Mouse (Mus musculus) MEL (cell line): ENCODE results near the gene Ngly1. TPM values are rescaled to one million over a fixed set of nuclear protein-coding genes. Genes with fewer than 3 reads are reported as not detected.

ENCODE experiments used
- DNase-seq: peaks from one replicate; pipeline ENCODE4 v3.0.0; 2011; ENCODE audit warnings: low read depth, low spot score
- H3K27ac ChIP-seq: 2 replicates; pipeline ENCODE4 v1.5.1; 2012; ENCODE audit warnings: low read depth, mild to moderate bottlenecking, control low read depth, low read length, moderate library complexity; ENCODE audit not compliant: control insufficient read depth
- H3K27me3 ChIP-seq, 2 experiments: fragments of 150-350 bp in 1 of 2; sonication (generic) in 1 of 2; 2 replicates each; pipeline ENCODE4 v1.6.1; 2012; ENCODE audit warnings: low read length in 2 of 2, mild to moderate bottlenecking in 2 of 2, improper control_type of control experiment in 1 of 2, moderate library complexity in 1 of 2; ENCODE audit not compliant: insufficient read depth in 2 of 2, control insufficient read depth in 1 of 2
- H3K36me3 ChIP-seq, 2 experiments: 2 replicates each; pipeline ENCODE4 v1.6.1; 2012 to 2014; ENCODE audit warnings: low read length in 2 of 2, improper control_type of control experiment in 1 of 2, inconsistent platforms in 1 of 2, mild to moderate bottlenecking in 1 of 2; ENCODE audit not compliant: insufficient read depth in 2 of 2, control insufficient read depth in 1 of 2
- H3K4me1 ChIP-seq, 2 experiments: fragments of 150-350 bp in 1 of 2; sonication (generic) in 1 of 2; 2 replicates each; pipeline ENCODE4 v1.6.1; 2012; ENCODE audit warnings: low read length in 2 of 2, improper control_type of control experiment in 1 of 2, mild to moderate bottlenecking in 1 of 2; ENCODE audit not compliant: insufficient read depth in 2 of 2, control insufficient read depth in 1 of 2
- H3K4me3 ChIP-seq, 2 experiments: fragments of 150-350 bp in 1 of 2; sonication (generic) in 1 of 2; 2 replicates each; pipeline ENCODE4 v1.5.1; 2012; ENCODE audit warnings: low read depth in 2 of 2, low read length in 2 of 2, mild to moderate bottlenecking in 2 of 2, moderate library complexity in 2 of 2, control low read depth in 1 of 2, improper control_type of control experiment in 1 of 2; ENCODE audit not compliant: control insufficient read depth in 1 of 2, insufficient read depth in 1 of 2
- H3K79me2 ChIP-seq: 2 replicates; pipeline ENCODE4 v1.6.1; 2012; ENCODE audit warnings: mild to moderate bottlenecking, low read length, moderate library complexity; ENCODE audit not compliant: control insufficient read depth, poor library complexity, insufficient read depth
- H3K9ac ChIP-seq: 2 replicates; pipeline ENCODE4 v1.6.1; 2012; ENCODE audit warnings: low read depth, mild to moderate bottlenecking, control low read depth, low read length, moderate library complexity; ENCODE audit not compliant: control insufficient read depth, poor library complexity, severe bottlenecking
- H3K9me3 ChIP-seq: fragments of 150-350 bp; sonication (generic); replicated peaks from 2 replicates; pipeline ENCODE4 v1.6.1; 2012; ENCODE audit warnings: mild to moderate bottlenecking, low read length, improper control_type of control experiment, moderate library complexity; ENCODE audit not compliant: insufficient read depth
- BHLHE40 ChIP-seq: IDR thresholded peaks from 2 replicates; pipeline ENCODE4 v1.6.1; 2012; ENCODE audit warnings: low read depth, mild to moderate bottlenecking, inconsistent platforms, low read length, improper control_type of control experiment, borderline replicate concordance
- CHD1 ChIP-seq: IDR thresholded peaks from 2 replicates; pipeline ENCODE4 v1.6.1; 2012; ENCODE audit warnings: low read depth, mild to moderate bottlenecking, inconsistent platforms, low read length, improper control_type of control experiment
- CHD2 ChIP-seq: IDR thresholded peaks from 2 replicates; pipeline ENCODE4 v1.6.1; 2011; ENCODE audit warnings: low read length, improper control_type of control experiment
- ELF1 ChIP-seq: IDR thresholded peaks from 2 replicates; pipeline ENCODE4 v1.6.1; 2014; ENCODE audit warnings: low read depth, mild to moderate bottlenecking, inconsistent platforms, low read length, improper control_type of control experiment, moderate library complexity
- EP300 ChIP-seq, 2 experiments: IDR thresholded peaks; 2 replicates each; pipeline ENCODE4 v1.6.1; 2011; ENCODE audit warnings: improper control_type of control experiment in 2 of 2, low read length in 2 of 2, low read depth in 1 of 2, mild to moderate bottlenecking in 1 of 2
- GATA1 ChIP-seq: IDR thresholded peaks from 2 replicates; pipeline ENCODE4 v1.6.1; 2011; ENCODE audit warnings: low read depth, low read length, improper control_type of control experiment
- JUND ChIP-seq: IDR thresholded peaks from 2 replicates; pipeline ENCODE4 v1.6.1; 2011; ENCODE audit warnings: low read depth, mild to moderate bottlenecking, improper control_type of control experiment, low read length
- MAFK ChIP-seq: IDR thresholded peaks from 2 replicates; pipeline ENCODE4 v1.6.1; 2011; ENCODE audit warnings: low read depth, mild to moderate bottlenecking, low read length, improper control_type of control experiment, borderline replicate concordance
- MEF2A ChIP-seq: IDR thresholded peaks from 2 replicates; pipeline ENCODE4 v1.6.1; 2014; ENCODE audit warnings: low read depth, mild to moderate bottlenecking, inconsistent platforms, low read length, improper control_type of control experiment; ENCODE audit not compliant: poor library complexity, insufficient replicate concordance, severe bottlenecking; ENCODE audit errors: extremely low read depth
- MXI1 ChIP-seq: IDR thresholded peaks from 2 replicates; pipeline ENCODE4 v1.6.1; 2011; ENCODE audit warnings: mild to moderate bottlenecking, low read depth, low read length, improper control_type of control experiment
- MYB ChIP-seq: IDR thresholded peaks from 2 replicates; pipeline ENCODE4 v1.6.1; 2011; ENCODE audit warnings: mild to moderate bottlenecking, low read depth, low read length, improper control_type of control experiment
- MYC ChIP-seq: IDR thresholded peaks from 2 replicates; pipeline ENCODE4 v1.6.1; 2011; ENCODE audit warnings: low read depth, mild to moderate bottlenecking, low read length, improper control_type of control experiment, moderate library complexity
- NELFE ChIP-seq: IDR thresholded peaks from 2 replicates; pipeline ENCODE4 v1.6.1; 2011; ENCODE audit warnings: low read depth, low read length, improper control_type of control experiment
- NRF1 ChIP-seq: IDR thresholded peaks from 2 replicates; pipeline ENCODE4 v1.6.1; 2014; ENCODE audit warnings: low read depth, mild to moderate bottlenecking, inconsistent platforms, low read length, improper control_type of control experiment, moderate library complexity; ENCODE audit not compliant: poor library complexity, insufficient read depth, severe bottlenecking
- POLR2A ChIP-seq, 2 experiments: IDR thresholded peaks; 2 replicates each; pipeline ENCODE4 v1.6.1; 2011 to 2012; ENCODE audit warnings: low read length in 2 of 2, mild to moderate bottlenecking in 2 of 2, control low read depth in 1 of 2, improper control_type of control experiment in 1 of 2, low read depth in 1 of 2, moderate library complexity in 1 of 2; ENCODE audit not compliant: control insufficient read depth in 1 of 2, insufficient read depth in 1 of 2, poor library complexity in 1 of 2
- POLR2AphosphoS2 ChIP-seq: IDR thresholded peaks from 2 replicates; pipeline ENCODE4 v1.6.1; 2011; ENCODE audit warnings: low read length, improper control_type of control experiment
- RCOR1 ChIP-seq: IDR thresholded peaks from 2 replicates; pipeline ENCODE4 v1.6.1; 2012; ENCODE audit warnings: low read depth, mild to moderate bottlenecking, inconsistent platforms, low read length, improper control_type of control experiment
- USF1 ChIP-seq: IDR thresholded peaks from 2 replicates; pipeline ENCODE4 v1.6.1; 2014; ENCODE audit warnings: low read depth, mild to moderate bottlenecking, inconsistent platforms, low read length, improper control_type of control experiment, moderate library complexity
- USF2 ChIP-seq, 2 experiments: IDR thresholded peaks; 2 replicates each; pipeline ENCODE4 v1.6.1; 2011 to 2012; ENCODE audit warnings: improper control_type of control experiment in 2 of 2, low read length in 2 of 2, borderline replicate concordance in 1 of 2, inconsistent platforms in 1 of 2, low read depth in 1 of 2, mild to moderate bottlenecking in 1 of 2; ENCODE audit not compliant: insufficient read depth in 1 of 2
- ZKSCAN1 ChIP-seq: IDR thresholded peaks from 2 replicates; pipeline ENCODE4 v1.6.1; 2012; ENCODE audit warnings: low read depth, mild to moderate bottlenecking, inconsistent platforms, low read length, improper control_type of control experiment, moderate library complexity
- ZNF384 ChIP-seq: IDR thresholded peaks from 2 replicates; pipeline ENCODE4 v1.6.1; 2012; ENCODE audit warnings: low read depth, mild to moderate bottlenecking, inconsistent platforms, low read length, improper control_type of control experiment
- polyA plus RNA-seq, 2 experiments: library from polyadenylated mRNA; stranded (reverse) in 1 of 2; unstranded in 1 of 2; fragments of >175 nt in 1 of 2; fragments of >200 nt in 1 of 2; gene quantifications; 2 replicates each; pipeline versions ENCODE4 v1.2.1 to v1.2.4; 2012; ENCODE audit warnings: low replicate concordance in 2 of 2, low read depth in 1 of 2; ENCODE audit not compliant: insufficient read length in 2 of 2, insufficient read depth in 1 of 2, missing spikeins in 1 of 2
- total RNA-seq: library from RNA; depleted of rRNA; stranded (reverse); fragments of 300-350 nt; gene quantifications from 2 replicates; pipeline ENCODE4 v1.2.3, GENCODE M21; 2012

The Ngly1 gene
- total and polyA plus RNA-seq, 3 experiments = 26.7 to 28.7 TPM; not detected in 1

DNA sequence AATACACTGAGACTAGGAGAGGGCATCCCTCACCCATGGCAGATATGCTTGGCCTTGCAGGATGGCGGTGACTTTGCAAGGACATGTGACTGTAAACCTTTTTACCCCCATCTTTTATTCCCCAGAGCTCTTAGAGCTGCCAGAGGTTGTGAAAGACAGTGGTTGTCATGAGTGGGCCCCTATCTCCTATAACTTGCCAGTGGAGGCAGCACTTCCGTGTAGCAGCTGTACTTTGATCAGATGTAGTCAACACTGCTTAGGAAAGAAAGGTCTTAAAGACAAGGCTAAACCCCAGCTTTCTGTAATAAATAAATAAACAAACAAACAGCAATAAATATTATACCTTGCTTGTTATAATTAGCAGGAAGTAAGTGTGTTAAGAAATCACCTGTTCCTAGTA lies 70.7 kb downstream of the Ngly1 start:
- Histone ChIP-seq H3K4me3 (no peak overlapping the region), H3K9ac (no peak overlapping the region), H3K9me3 (no peaks in the 10 kb centered on the region), H3K4me1 (no peaks in the 10 kb centered on the region; a peak in 1 of 4 replicates), H3K27ac (no peak overlapping the region), H3K79me2 (no peaks in the 10 kb centered on the region), H3K27me3 (no peaks in the 10 kb centered on the region), H3K36me3 (no peaks in the 10 kb centered on the region)
- DNase-seq = no peak
- TF ChIP-seq MXI1 = no peak
- no peak for TF ChIP-seq ZNF384
- TF ChIP-seq MAFK = no peak
- no peak for TF ChIP-seq USF2 (IDR thresholded peaks at IDR 0.05; ENCODE audit: borderline replicate concordance in 1 of 2, insufficient read depth in 1 of 2, low read depth in 1 of 2, low read length in 2 of 2)
- no peak for TF ChIP-seq CHD2
- TF ChIP-seq JUND = no peak
- TF ChIP-seq USF1 = no peak
- no peak for TF ChIP-seq NRF1
- TF ChIP-seq RCOR1 = no peak
- TF ChIP-seq BHLHE40 = no peak
- no peak for TF ChIP-seq GATA1
- TF ChIP-seq CHD1 = no peak

DNA sequence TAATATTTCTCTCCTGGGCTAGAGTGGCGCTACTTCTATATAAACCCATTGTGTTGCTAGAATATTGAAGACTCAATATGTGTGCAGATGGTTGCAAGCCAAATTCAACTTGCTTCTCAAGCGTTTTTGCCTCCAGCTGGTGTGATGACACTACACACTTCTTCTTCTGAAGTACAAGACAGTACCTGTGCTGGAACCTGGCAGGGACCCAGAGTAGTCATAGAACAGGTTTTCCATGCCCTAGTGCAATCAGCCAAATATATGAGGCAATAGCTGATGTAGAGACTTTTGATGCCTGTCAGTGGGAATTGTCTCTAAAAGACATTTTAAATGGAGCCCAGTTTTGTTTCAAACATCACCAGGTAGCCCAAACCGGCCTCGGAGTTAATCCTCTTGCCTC lies 75.3 kb downstream of the Ngly1 start:
- H3K4me3 ChIP-seq = no peak overlapping the region
- no peaks in the 10 kb centered on the region for H3K36me3 ChIP-seq
- no peaks in the 10 kb centered on the region for H3K9me3 ChIP-seq
- H3K9ac ChIP-seq = no peak overlapping the region
- DNase-seq = no peak
- no peaks in the 10 kb centered on the region for H3K79me2 ChIP-seq
- no peaks in the 10 kb centered on the region for H3K4me1 ChIP-seq
- no peak overlapping the region for H3K27ac ChIP-seq
- TF ChIP-seq EP300 (IDR thresholded peaks at IDR 0.05; ENCODE audit: low read depth in 1 of 2, low read length in 2 of 2) = no peak
- TF ChIP-seq POLR2AphosphoS2 = no peak
- TF ChIP-seq USF2 (IDR thresholded peaks at IDR 0.05; ENCODE audit: borderline replicate concordance in 1 of 2, insufficient read depth in 1 of 2, low read depth in 1 of 2, low read length in 2 of 2) = no peak
- no peak for TF ChIP-seq ZKSCAN1
- no peak for TF ChIP-seq NELFE
- TF ChIP-seq MAFK = no peak
- TF ChIP-seq MYC = no peak
- TF ChIP-seq MYB = no peak
- no peak for TF ChIP-seq ELF1
- no peak for TF ChIP-seq POLR2A (IDR thresholded peaks at IDR 0.05; ENCODE audit: control insufficient read depth in 1 of 2, insufficient read depth in 1 of 2, low read depth in 1 of 2, low read length in 2 of 2, poor library complexity in 1 of 2)
- no peak for TF ChIP-seq MEF2A
- no peaks in the 10 kb centered on the region for H3K27me3 ChIP-seq
